Mouse (Mus musculus) hindbrain, embryonic 14.5 days (tissue): Measurements from ENCODE around the gene Saysd1. TPM values are rescaled to one million over a fixed set of nuclear protein-coding genes. Genes with fewer than 3 reads are reported as not detected.

ENCODE experiments used
- ATAC-seq: fragments of 200-750 bp; cut with Nextera tagmentation; 2 replicates; pipeline ENCODE4 v1.8.0; 2017; ENCODE audit warnings: moderate number of reproducible peaks, mild to moderate bottlenecking, moderate TSS enrichment, moderate library complexity; ENCODE audit not compliant: low FRiP score
- DNase-seq: peaks from one replicate; pipeline ENCODE4 v3.0.0-alpha.2; 2015; ENCODE audit warnings: low spot score
- H3K27ac ChIP-seq: fragments of 300-500 bp; sonication (generic); 2 replicates; pipeline ENCODE4 v1.5.1; 2014; ENCODE audit warnings: mild to moderate bottlenecking, moderate library complexity
- H3K27me3 ChIP-seq: fragments of 300-500 bp; sonication (generic); 2 replicates; pipeline ENCODE4 v1.6.1; 2014; ENCODE audit warnings: mild to moderate bottlenecking, low read length, mixed read lengths; ENCODE audit not compliant: control insufficient read depth, insufficient read depth
- H3K36me3 ChIP-seq: fragments of 300-500 bp; sonication (generic); replicated peaks from 2 replicates; pipeline ENCODE4 v1.6.1; 2014; ENCODE audit not compliant: control insufficient read depth, insufficient read depth
- H3K4me1 ChIP-seq: fragments of 300-500 bp; sonication (generic); replicated peaks from 2 replicates; pipeline ENCODE4 v1.6.1; 2014; ENCODE audit warnings: antibody characterized with exemption, low read length, mixed read lengths; ENCODE audit not compliant: control insufficient read depth, insufficient read depth
- H3K4me2 ChIP-seq: fragments of 300-500 bp; sonication (generic); replicated peaks from 2 replicates; pipeline ENCODE4 v1.6.1; 2014; ENCODE audit warnings: mild to moderate bottlenecking, moderate library complexity
- H3K4me3 ChIP-seq: fragments of 300-500 bp; sonication (generic); replicated peaks from 2 replicates; pipeline ENCODE4 v1.5.1; 2014; ENCODE audit warnings: mild to moderate bottlenecking, low read length
- H3K9ac ChIP-seq: fragments of 300-500 bp; sonication (generic); 2 replicates; pipeline ENCODE4 v1.6.1; 2014
- H3K9me3 ChIP-seq: fragments of 300-500 bp; sonication (generic); 2 replicates; pipeline ENCODE4 v1.6.1; 2016; ENCODE audit warnings: low read length; ENCODE audit not compliant: control insufficient read depth
- WGBS: fragments of 180-500 bp; shearing (Covaris S2); extraction: QIAGEN DNeasy Blood & Tissue Kit; methylation state at CpG from one replicate; pipeline ENCODE4 v1.1.7; 2014; 5-methylcytosine and 5-hydroxymethylcytosine counted together
- polyA plus RNA-seq: library from polyadenylated mRNA; unstranded; fragments of >200 nt; fragmentation: Nextera tagmentation; extraction: Ambion mirVana; gene quantifications from 2 replicates; pipeline ENCODE4 v1.2.1, GENCODE M21; 2014

The Saysd1 gene
- polyA plus RNA-seq, 1 experiment from 2014 or later = 11.1 TPM

DNA sequence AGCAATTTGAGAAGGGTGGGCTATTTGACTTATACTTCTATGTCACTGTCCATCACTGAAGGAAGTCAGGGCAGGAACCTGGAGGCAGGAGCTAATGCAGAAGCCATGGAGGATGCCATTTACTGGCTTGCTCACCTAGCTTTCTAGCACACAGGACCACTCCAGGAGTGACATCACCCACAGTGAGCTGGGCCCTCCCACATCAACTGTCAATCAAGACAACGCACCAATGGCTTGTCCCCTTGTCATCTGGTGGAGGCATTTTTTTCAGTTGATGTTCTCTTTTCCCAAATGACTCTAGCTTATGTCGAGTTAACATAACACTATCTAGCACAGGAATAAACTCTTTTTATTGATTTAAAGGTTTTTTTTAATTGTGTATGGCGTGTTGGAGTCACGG lies 30.9 kb upstream of the Saysd1 start:
- no peaks in the 10 kb centered on the region for H3K36me3 ChIP-seq
- no peak overlapping the region for H3K9ac ChIP-seq
- 91% methylated on average over 4 of the region's 4 CpGs for WGBS
- no peak overlapping the region for H3K27ac ChIP-seq
- DNase-seq (no peak), ATAC-seq (no peak)
- no peaks in the 10 kb centered on the region for H3K9me3 ChIP-seq
- no peak overlapping the region for H3K4me3 ChIP-seq
- H3K27me3 ChIP-seq = no peaks in the 10 kb centered on the region
- H3K4me2 ChIP-seq = no peak overlapping the region
- H3K4me1 ChIP-seq = no peaks in the 10 kb centered on the region

DNA sequence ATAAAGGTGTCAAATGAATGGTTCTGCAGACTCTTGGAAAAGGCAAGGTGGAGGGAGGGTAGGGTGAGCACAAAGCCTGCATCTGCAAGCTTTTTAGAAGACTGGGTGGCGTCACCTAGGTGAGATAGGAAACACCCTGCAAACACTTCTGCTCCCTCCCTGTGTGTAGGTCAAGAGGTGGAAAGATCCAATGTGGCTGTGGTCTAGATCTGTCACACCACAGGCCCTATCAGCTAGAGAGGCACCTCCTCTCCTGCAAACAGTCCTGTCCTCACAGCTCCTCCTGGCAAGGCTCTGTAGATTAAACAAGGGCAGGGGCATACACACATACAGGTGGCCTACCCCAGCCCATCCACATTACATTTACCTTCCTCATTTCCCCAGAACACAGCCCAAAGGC lies 30.1 kb upstream of the Saysd1 start:
- no peak overlapping the region for H3K4me3 ChIP-seq
- no peak overlapping the region for H3K4me2 ChIP-seq
- 100% methylated on average over 1 of the region's 1 CpGs for WGBS
- DNase-seq = no peak
- no peaks in the 10 kb centered on the region for H3K36me3 ChIP-seq
- no peak overlapping the region for H3K27ac ChIP-seq
- ATAC-seq = no peak
- no peak overlapping the region for H3K9ac ChIP-seq
- no peaks in the 10 kb centered on the region for H3K4me1 ChIP-seq
- no peaks in the 10 kb centered on the region for H3K27me3 ChIP-seq
- H3K9me3 ChIP-seq = no peaks in the 10 kb centered on the region

DNA sequence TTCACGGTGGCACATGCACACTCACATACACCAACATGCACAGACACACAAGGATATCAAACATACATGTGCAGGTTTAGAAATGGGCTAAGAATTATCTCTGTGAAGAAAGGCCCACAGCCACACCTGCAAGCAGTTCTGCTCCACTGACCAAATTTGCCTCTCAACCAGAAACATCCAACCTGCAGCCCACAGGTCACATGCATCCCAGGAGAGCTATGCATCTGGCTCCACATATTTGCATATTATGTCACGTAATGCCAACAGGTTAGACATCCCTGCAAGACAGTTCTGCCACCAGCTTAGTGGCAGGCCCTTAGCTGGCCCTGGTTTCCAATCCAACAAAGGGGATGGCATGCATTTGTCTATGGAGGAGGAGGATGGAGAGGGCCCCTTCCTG lies 29.7 kb upstream of the Saysd1 start:
- H3K4me3 ChIP-seq = no peak overlapping the region
- no peak overlapping the region for H3K4me2 ChIP-seq
- no peaks in the 10 kb centered on the region for H3K9me3 ChIP-seq
- ATAC-seq = no peak
- no peak overlapping the region for H3K9ac ChIP-seq
- no peak for DNase-seq
- H3K27ac ChIP-seq = no peak overlapping the region
- no peaks in the 10 kb centered on the region for H3K36me3 ChIP-seq
- H3K4me1 ChIP-seq = no peaks in the 10 kb centered on the region
- 91% methylated on average over 2 of the region's 2 CpGs for WGBS
- H3K27me3 ChIP-seq = no peaks in the 10 kb centered on the region

DNA sequence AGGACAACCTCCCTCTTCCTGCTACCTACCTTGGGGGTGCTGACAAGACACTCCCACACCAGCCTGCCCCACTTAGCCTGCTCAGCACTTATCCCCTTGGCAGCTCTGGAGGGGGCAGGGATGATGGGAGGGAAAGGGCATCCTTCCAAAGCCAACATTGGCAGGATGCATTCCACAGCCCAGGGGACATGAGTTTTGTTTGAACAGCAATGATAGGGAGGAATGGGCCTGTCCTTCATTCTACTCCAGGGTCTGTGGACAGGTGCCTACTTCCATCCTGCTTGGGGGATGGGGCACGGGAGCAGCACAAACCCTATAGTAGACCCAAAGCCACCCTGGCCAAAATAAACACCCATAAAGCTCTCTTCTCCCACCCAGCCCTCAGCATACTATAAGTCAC lies 27.1 kb upstream of the Saysd1 start:
- DNase-seq (no peak), ATAC-seq (no peak)
- Histone ChIP-seq H3K27me3 (no peaks in the 10 kb centered on the region), H3K4me2 (no peak overlapping the region), H3K9me3 (no peaks in the 10 kb centered on the region), H3K4me1 (no peaks in the 10 kb centered on the region), H3K9ac (no peak overlapping the region), H3K4me3 (no peak overlapping the region), H3K27ac (no peak overlapping the region), H3K36me3 (no peaks in the 10 kb centered on the region)
- WGBS = 79% methylated on average over 1 of the region's 1 CpGs

DNA sequence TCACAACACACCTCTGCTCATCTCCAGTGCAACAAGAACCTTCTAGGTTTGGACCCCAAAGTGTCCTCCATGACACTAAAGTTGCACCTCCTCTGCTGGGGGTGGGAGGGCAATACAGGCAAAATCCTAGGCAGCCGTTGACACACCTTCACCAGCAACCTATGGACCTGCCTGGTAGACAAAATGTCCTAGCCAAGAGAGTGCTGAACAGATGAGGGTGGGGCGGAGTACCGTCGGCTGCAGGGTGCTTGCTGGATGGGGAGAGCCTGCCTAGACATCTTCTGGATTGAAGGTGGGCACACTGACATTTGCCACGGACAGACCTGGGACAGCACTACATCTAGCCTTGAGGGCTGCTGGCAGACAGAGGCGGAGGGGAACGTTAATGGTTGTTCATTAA lies 26.1 kb upstream of the Saysd1 start:
- no peaks in the 10 kb centered on the region for H3K36me3 ChIP-seq
- ATAC-seq (no peak), DNase-seq (no peak)
- H3K9me3 ChIP-seq = no peaks in the 10 kb centered on the region
- no peaks in the 10 kb centered on the region for H3K4me1 ChIP-seq
- WGBS = 77% methylated on average over 7 of the region's 7 CpGs
- no peak overlapping the region for H3K9ac ChIP-seq
- no peak overlapping the region for H3K27ac ChIP-seq
- H3K27me3 ChIP-seq = no peaks in the 10 kb centered on the region
- H3K4me3 ChIP-seq = no peak overlapping the region
- H3K4me2 ChIP-seq = no peak overlapping the region

DNA sequence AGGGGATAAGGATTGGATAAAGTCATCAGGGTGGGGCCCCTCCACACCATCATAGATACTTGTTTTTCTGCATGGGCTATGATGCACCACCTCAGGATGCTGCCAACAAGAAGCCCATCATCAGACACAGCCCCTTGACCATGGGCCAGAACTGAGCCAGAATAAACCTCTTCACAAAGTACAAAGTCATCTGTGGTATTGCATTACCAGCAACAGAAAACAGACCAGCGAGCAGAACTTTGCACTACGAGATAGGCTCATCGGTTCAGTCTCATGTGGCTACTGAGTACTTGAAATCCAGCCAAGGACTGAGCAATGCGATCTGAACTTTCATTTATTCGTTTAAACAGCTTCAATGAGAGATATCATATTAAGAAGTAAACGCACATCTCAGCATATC lies 24.4 kb upstream of the Saysd1 start:
- Histone ChIP-seq H3K27me3 (no peaks in the 10 kb centered on the region), H3K36me3 (no peaks in the 10 kb centered on the region), H3K4me3 (no peak overlapping the region), H3K9me3 (no peaks in the 10 kb centered on the region), H3K4me2 (no peak overlapping the region), H3K9ac (no peak overlapping the region), H3K27ac (no peak overlapping the region), H3K4me1 (no peaks in the 10 kb centered on the region)
- ATAC-seq (no peak), DNase-seq (no peak)
- WGBS = 85% methylated on average over 6 of the region's 6 CpGs

DNA sequence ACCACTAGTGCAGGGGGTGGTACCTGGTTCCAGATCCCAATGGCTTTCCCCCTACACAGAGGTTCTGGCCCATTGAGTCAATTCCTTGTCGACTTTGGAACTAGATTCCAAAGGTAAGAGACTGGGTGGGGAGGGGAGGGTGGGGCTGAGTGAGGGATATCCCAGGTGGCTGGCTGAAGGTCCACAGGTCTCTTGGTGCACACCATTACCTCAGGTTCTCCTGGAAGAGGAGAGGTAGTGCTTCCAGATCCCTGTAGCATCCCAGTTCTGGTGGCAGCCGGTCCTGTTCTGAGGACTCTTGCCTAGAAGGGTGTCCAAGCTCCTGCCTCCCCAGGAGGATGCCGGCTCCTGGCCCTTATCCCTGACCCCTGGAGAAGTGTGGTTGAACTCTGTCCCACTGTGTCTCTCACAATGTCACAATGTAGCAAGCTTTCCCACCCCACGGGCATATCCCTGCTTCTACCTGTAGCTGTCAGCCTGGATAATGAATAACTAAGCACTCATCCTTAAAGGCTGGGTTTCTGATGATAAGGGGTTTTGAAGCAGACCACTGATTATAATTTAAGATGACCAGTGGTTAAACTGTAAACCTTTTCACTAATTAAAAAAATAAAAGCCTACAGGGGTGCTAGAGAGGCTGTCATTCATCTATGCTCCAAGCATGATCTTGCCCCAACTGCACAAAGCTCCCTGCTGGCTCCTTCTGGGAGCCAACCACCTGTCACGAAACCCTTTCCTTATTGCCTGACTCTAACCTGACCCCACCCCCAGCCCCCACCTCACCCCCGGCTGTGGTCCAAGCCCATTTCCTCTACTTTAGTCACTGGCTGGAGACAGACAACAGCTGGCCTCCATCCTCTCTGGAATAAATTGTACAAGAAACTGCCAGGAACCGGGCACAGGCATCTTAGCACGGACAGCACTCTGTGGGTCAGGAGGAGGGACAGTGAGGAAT lies 20.7 kb upstream of the Saysd1 start:
- Histone ChIP-seq H3K27me3 (no peaks in the 10 kb centered on the region), H3K9ac (no peak overlapping the region), H3K27ac (no peak overlapping the region), H3K4me1 (no peaks in the 10 kb centered on the region), H3K36me3 (no peaks in the 10 kb centered on the region), H3K4me3 (no peak overlapping the region), H3K9me3 (no peaks in the 10 kb centered on the region), H3K4me2 (no peak overlapping the region)
- WGBS = 70% methylated on average over 8 of the region's 8 CpGs
- DNase-seq (no peak), ATAC-seq (no peak)

DNA sequence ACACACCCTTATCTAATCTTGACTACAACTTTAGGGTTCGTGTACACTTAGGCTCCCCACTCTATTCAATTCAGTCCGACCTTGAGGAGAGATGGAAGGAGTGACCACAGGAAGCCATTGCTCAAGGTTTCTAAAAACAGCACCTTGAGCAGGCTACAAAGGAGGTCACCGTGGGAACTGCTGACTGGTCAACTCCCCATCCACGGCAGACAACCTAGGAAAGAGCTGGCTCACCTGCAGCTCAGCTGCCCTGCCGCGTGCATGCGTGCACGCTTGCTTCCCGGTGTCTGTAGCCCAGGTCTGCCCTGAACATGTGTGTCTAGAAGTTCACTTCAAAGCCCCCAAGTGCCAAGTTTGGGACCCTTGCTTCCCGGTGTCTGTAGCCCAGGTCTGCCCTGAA lies 19.3 kb upstream of the Saysd1 start:
- no peak for ATAC-seq
- 94% methylated on average over 10 of the region's 10 CpGs for WGBS
- Histone ChIP-seq H3K9me3 (no peaks in the 10 kb centered on the region), H3K4me1 (no peaks in the 10 kb centered on the region), H3K9ac (no peak overlapping the region), H3K27me3 (no peaks in the 10 kb centered on the region), H3K4me3 (no peak overlapping the region), H3K27ac (no peak overlapping the region), H3K36me3 (no peaks in the 10 kb centered on the region), H3K4me2 (no peak overlapping the region)
- no peak for DNase-seq

DNA sequence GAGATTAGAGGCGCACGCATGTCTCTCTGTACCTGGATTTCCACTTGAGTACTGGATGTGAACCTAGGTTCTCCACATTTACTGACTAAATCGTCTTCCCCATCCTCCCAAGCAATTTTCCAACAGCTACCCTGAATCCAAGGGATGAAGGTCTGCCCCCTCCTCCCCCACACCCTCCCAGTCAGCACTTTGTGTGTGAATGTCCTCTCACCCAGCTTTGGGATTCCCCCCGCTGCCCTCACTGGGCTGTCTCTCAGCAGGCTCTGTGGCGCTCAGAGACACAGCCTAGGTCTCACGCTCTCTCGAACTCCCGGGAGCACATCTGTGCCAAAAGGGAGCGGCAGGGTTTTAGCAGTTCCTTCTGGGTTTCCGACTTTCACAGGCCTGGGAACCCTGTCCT lies 17.4 kb upstream of the Saysd1 start:
- Histone ChIP-seq H3K4me2 (no peak overlapping the region), H3K36me3 (no peaks in the 10 kb centered on the region), H3K9me3 (no peaks in the 10 kb centered on the region), H3K9ac (no peak overlapping the region), H3K4me1 (no peaks in the 10 kb centered on the region), H3K4me3 (no peak overlapping the region), H3K27ac (no peak overlapping the region), H3K27me3 (no peaks in the 10 kb centered on the region)
- 46% methylated on average over 10 of the region's 10 CpGs for WGBS
- DNase-seq = no peak
- no peak for ATAC-seq

DNA sequence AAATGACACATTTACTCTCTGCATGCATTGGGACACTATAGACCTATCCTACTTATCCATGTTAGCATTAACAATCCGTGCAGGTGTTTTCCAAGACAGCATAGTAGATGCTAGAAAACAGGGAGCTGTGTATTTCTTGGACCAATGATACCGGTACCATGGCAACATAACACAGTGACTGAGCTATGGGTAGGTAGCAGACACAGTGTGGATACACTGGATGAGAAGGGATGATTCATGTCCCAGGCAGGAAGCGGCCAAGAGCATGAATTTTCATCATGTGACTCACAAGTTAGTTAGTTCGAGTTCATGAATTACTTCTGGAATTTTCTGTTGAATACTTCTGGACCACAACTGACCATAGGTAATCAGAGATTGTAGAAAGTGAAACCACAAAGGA lies 16.6 kb upstream of the Saysd1 start:
- ATAC-seq (no peak), DNase-seq (no peak)
- no peaks in the 10 kb centered on the region for H3K9me3 ChIP-seq
- H3K9ac ChIP-seq = no peak overlapping the region
- 92% methylated on average over 4 of the region's 4 CpGs for WGBS
- no peak overlapping the region for H3K27ac ChIP-seq
- no peak overlapping the region for H3K4me3 ChIP-seq
- H3K27me3 ChIP-seq = no peaks in the 10 kb centered on the region
- no peak overlapping the region for H3K4me2 ChIP-seq
- H3K36me3 ChIP-seq = no peaks in the 10 kb centered on the region
- no peaks in the 10 kb centered on the region for H3K4me1 ChIP-seq
